Mouse (Mus musculus): ENCODE measurements at regions not wholly inside any gene's neighbourhood (a gene's known extent, or its start where the extent isn't known, plus 50 kb on each side); places are given as distances from the start of the nearest gene placed in this dataset.

GRCm38 (mm10) chr19:27142181-27142580, 74.1 kb upstream of the Vldlr start:
- ATAC-seq (replicated peaks; ENCODE audit: insufficient number of reproducible peaks, insufficient read depth, low FRiP score, low read depth) = no peak
- Histone ChIP-seq H3K27ac (no peak overlapping the region), H3K27me3 (no peaks in the 10 kb centered on the region), H3K4me3 (no peak overlapping the region), H3K4me2 (no peak overlapping the region), H3K9me3 (replicated peaks) (no peaks in the 10 kb centered on the region; the same call in 1 of the 2 replicates), H3K4me1 (replicated peaks) (no peaks in the 10 kb centered on the region), H3K9ac (no peak overlapping the region), H3K36me3 (no peaks in the 10 kb centered on the region)
- WGBS = 77% methylated on average over 4 of the region's 4 CpGs

DNA sequence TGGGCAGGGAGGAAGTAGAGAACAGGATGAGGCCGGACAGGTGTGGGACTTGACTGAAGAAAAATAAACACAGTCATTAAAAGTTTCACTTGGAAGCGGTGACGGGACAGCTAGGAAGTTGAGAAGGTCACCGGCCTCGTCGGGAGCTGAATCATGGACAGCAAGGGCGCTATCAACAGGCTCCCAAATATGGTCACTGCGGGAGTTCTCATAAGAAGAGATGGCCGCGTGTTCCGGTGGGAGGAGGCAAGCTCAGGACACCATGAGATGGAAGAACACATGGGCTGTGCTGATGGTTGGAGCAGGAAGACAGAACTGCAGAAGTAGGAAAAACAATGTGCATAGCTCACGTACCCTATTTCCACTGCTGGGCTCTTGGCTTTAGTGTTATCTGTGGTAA, 68.9 kb upstream of the Vldlr start:
- H3K4me1 ChIP-seq (replicated peaks) = peaks cover 9% of the 10 kb centered on the region
- H3K9me3 ChIP-seq (replicated peaks) = no peaks in the 10 kb centered on the region
- no peak overlapping the region for H3K4me3 ChIP-seq
- no peak overlapping the region for H3K9ac ChIP-seq
- H3K4me2 ChIP-seq = 0 out of 2 replicates have a peak overlapping the region, but pooled peaks have one; percentile 3
- no peaks in the 10 kb centered on the region for H3K36me3 ChIP-seq
- ATAC-seq (replicated peaks; ENCODE audit: insufficient number of reproducible peaks, insufficient read depth, low FRiP score, low read depth) = no peak
- no peak overlapping the region for H3K27ac ChIP-seq
- WGBS = 46% methylated on average over 12 of the region's 12 CpGs
- no peaks in the 10 kb centered on the region for H3K27me3 ChIP-seq

- Histone ChIP-seq H3K36me3 (no peaks in the 10 kb centered on the region), H3K4me3 (no peak overlapping the region), H3K27me3 (no peaks in the 10 kb centered on the region), H3K27ac (no peak overlapping the region), H3K4me1 (replicated peaks) (peaks cover 9% of the 10 kb centered on the region), H3K9me3 (replicated peaks) (no peaks in the 10 kb centered on the region), H3K9ac (no peak overlapping the region), H3K4me2 (no peak overlapping the region)
- 63% methylated on average over 5 of the region's 5 CpGs for WGBS
- no peak for ATAC-seq (replicated peaks; ENCODE audit: insufficient number of reproducible peaks, insufficient read depth, low FRiP score, low read depth)
Observed at GRCm38 (mm10) chr19:27148330-27148729, 68.0 kb upstream of the Vldlr start.

- ATAC-seq (replicated peaks; ENCODE audit: insufficient number of reproducible peaks, insufficient read depth, low FRiP score, low read depth) = no peak
- no peak overlapping the region for H3K4me2 ChIP-seq
- H3K4me1 ChIP-seq (replicated peaks) = peaks cover 9% of the 10 kb centered on the region
- H3K9ac ChIP-seq = no peak overlapping the region
- H3K36me3 ChIP-seq = no peaks in the 10 kb centered on the region
- 44% methylated on average over 4 of the region's 4 CpGs for WGBS
- no peaks in the 10 kb centered on the region for H3K27me3 ChIP-seq
- H3K27ac ChIP-seq = no peak overlapping the region
- no peaks in the 10 kb centered on the region for H3K9me3 ChIP-seq (replicated peaks)
- no peak overlapping the region for H3K4me3 ChIP-seq
Observed at GRCm38 (mm10) chr19:27149567-27149966, 66.7 kb upstream of the Vldlr start.

- H3K27me3 ChIP-seq = no peaks in the 10 kb centered on the region
- H3K36me3 ChIP-seq = no peaks in the 10 kb centered on the region
- ATAC-seq (replicated peaks; ENCODE audit: insufficient number of reproducible peaks, insufficient read depth, low FRiP score, low read depth) = no peak
- no peaks in the 10 kb centered on the region for H3K4me1 ChIP-seq (replicated peaks)
- H3K4me2 ChIP-seq = no peak overlapping the region
- H3K4me3 ChIP-seq = no peak overlapping the region
- no peaks in the 10 kb centered on the region for H3K9me3 ChIP-seq (replicated peaks)
- no peak overlapping the region for H3K9ac ChIP-seq
- H3K27ac ChIP-seq = no peak overlapping the region
- 41% methylated on average over 4 of the region's 4 CpGs for WGBS
Observed at GRCm38 (mm10) chr19:27161933-27162332, 54.4 kb upstream of the Vldlr start.
